Mouse (Mus musculus) megakaryocyte, embryonic 14.5 days (primary cell): Measurements from ENCODE around the gene Slirp.

Experiments
- FLI1 ChIP-seq: IDR thresholded peaks from 2 replicates; pipeline ENCODE4 v1.6.1; 2012; ENCODE audit warnings: low read length, inconsistent platforms, mixed read lengths
- GATA1 ChIP-seq: IDR thresholded peaks from 3 replicates; pipeline ENCODE4 v1.6.1; 2012; ENCODE audit warnings: mixed read lengths, low read length, inconsistent platforms, borderline replicate concordance

GRCm38 (mm10) chr12:87443115-87443699 is 489 bp upstream of the Slirp start:
- TF ChIP-seq FLI1 = no peak
- no peak for TF ChIP-seq GATA1
